Mouse (Mus musculus): ENCODE results near the gene Pif1.

Gene Pif1

DNA sequence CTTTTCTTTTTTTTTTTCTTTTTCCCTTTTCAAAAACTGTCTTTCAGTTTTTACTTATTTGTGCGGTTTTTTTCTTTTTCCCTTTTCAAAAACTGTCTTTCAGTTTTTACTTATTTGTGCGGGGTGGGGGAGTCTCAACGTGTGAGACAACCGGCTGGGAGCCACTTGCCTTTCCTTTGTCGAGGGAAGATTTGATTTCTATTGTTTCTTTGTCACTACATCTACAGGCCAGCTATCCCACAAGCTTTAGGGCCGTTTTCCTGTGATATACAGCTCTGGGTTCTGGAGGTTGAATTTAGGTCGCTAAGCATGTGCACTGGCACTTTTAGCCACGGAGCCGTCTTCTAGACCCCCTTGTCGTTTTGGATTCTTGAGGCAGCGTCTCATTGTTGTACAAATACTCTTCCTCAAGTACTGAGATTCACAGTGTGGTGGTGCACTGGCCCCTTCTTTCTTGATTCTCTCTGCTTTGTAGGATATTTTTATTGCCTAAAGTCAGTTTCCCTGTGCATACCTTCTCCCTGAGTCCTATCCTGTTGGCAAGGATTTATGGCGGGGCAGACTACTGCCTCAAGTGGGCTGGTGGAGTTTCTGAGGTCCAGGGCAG, 54.6 kb downstream of the Pif1 start:
- DNase-seq = no peak

DNA sequence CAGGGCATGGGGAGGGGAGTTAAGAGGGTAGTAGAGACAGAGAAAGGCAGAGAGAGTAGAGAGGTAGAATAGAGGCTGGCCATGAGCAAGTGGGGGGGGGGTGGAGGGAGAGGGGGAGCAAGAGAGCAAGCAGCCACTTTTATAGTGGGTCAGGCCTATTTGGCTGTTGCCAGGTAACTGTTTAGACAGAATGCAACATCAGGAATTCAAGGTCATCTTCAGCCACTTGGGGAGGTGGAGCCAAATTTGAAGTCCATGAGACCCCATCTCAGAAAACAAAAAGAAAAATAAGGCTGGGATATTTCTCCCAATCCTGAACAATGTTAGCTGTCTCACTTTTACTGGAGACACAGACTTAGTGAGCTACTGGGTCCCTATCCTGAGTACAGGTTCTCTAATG, 55.6 kb downstream of the Pif1 start:
- DNase-seq = no peak

DNA sequence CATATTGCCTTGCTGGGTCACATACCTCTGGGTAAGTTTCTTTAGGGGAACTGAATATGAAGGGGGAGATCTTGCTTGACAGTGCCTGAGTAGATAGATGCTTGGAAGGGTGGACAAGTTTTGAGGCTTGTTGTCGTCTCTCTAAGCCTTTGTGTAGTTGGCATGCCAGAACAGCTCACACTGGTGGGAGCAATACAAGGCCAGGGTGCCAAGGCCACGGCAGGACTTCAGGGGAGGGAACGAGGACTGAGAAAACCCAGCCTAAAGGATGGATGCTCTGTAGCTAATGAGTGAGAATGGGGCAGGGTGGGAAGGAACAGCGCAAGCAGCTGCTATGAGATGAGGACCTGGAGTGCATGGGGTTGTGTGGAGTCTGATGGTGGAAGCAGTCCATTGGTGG, 58.0 kb downstream of the Pif1 start:
- DNase-seq = no peak

Data from cerebellum, postnatal 14 days (tissue).